Mouse (Mus musculus): ENCODE data around the gene Gm20388.

- TF ChIP-seq CTCF (IDR thresholded peaks at IDR 0.05; ENCODE audit: extremely low read depth, insufficient read depth, low read length) (peak; percentile 53), POLR2A (IDR thresholded peaks at IDR 0.05; ENCODE audit: extremely low read depth, insufficient read depth, low read length) (no peak)
These were observed 2232.6 kb downstream of the Gm20388 start for GRCm38 (mm10) chr8:122143231-122143630.

Data from cortical plate, adult 2 months (tissue).